Mouse (Mus musculus): Measurements from ENCODE around the gene Col20a1.

DNA sequence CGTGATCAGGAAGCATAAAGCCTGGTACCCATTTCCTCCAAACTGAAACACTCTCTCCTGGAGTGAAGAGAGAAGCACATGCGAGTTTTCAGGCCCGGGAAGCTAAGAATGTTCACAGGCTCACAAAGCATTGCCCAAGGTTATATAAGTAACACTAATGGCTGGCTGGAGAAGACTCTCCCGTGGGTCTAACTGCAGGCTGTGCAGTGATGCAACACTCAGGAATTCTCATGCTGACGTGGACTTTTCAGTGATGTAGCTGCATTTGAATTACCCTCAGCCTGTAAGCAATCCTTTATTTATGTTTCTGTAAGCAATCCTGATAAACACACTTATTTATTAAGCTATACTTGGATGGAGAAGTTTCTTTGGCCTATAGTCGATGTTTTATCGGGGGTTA is 26.7 kb upstream of the Col20a1 start:
- TF ChIP-seq POLR2A (IDR thresholded peaks at IDR 0.05; ENCODE audit: extremely low read depth, insufficient read depth, low read length) (no peak), CTCF (IDR thresholded peaks at IDR 0.05; ENCODE audit: extremely low read depth, insufficient read depth, low read length) (no peak)
